Mouse (Mus musculus) layer of hippocampus, postnatal 10 days (tissue): ENCODE data around the gene Lipe. TPM values are rescaled to one million over a fixed set of nuclear protein-coding genes. Genes with fewer than 3 reads are reported as not detected.

Source experiments
- DNase-seq, 2 experiments: peaks; one replicate each; pipeline ENCODE4 v3.0.0; 2021; ENCODE audit warnings: low spot score in 2 of 2
- total RNA-seq, 2 experiments: library from RNA; stranded (reverse); gene quantifications; 2 replicates each; pipeline ENCODE4 v1.2.3; 2021

Gene Lipe
- total RNA-seq, 2 experiments from 2014 or later: 5.5 to 6.8 TPM

DNA sequence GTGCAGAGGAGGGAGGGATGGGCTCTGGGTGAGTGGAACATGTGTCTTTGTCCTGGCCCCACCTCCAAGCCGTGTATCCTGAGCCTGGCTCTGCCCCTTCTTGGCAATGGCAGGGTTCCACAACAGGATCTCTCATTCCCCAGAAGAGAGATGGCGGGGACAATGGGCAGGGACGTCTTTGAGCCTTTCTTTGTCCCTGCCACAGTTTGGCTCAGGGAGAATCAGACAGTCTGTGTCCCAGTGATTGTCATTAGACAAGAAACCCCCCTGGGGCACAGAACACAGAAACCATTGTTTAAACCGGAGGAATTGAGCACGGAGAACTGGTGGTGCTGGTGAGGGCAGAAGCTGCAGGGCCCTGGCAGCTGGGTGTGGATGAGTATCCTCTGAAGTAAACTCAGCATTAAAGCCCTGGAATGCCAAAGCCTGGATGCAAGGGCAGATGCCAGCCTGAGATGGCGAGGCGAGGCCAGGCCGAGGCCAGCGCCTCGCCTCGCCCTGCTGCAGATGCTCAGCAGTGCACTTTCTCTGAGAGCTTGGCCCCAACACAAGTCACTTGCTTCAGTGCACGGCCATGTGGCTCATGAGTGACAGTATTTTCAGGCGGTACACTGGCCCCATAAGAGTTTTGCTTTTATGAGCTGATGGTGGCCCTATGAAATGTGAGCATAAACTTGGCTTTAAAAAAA lies 32.4 kb downstream of the Lipe start:
- no peak for DNase-seq

DNA sequence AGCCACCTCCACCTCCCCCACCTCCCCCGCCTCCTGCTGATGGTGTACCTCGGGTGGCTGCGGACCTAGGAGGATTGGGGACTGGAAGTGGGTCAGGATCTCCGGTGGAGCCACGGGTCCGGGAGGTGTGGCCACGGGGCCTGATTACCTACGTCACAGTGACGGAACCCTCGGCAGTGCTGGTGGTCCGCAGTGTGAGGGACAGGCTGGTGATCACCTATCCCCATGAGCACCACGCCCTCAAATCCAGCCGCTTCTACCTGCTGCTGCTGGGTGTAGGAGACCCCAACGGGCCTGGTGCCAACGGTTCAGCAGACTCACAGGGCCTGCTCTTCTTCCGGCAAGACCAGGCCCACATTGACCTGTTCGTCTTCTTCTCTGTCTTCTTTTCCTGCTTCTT lies 34.9 kb downstream of the Lipe start:
- DNase-seq: no peak

DNA sequence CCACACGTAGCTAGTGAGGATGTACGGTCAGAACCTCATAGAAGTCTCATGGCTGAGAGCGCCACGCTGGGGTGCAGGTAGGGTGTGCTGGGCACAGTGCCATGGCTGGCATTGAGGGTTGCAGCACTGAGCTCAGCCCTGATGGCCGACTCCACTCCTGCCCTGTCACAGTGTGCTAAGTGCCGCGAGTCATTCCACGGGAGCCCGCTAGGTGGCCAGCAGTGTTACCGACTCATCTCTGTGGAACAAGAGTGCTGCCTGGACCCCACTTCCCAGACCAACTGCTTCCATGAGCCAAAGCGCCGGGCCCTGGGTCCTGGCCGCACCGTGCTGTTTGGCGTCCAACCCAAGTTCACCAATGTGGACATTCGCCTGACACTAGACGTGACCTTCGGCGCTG lies 35.4 kb downstream of the Lipe start:
- no peak for DNase-seq

DNA sequence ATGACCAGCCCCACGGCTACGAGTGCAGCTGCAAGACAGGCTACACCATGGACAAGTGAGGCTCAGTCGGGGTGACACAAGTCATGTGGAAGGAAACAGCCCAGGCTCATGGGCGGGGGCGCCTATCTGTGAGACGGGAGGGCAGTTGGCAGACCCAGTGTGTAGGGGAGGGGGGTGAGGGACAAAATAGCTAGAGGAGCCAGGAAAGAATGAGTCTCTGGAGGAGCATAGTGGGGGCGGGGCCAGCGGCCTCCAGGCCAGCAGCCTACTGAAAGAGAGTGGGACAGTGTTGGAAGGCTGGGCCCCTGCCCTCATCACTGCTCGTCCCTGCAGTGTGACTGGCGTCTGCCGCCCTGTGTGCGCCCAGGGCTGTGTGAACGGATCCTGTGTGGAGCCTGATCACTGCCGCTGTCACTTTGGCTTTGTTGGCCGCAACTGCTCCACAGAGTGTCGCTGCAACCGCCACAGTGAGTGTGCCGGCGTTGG lies 39.7 kb downstream of the Lipe start:
- DNase-seq: peak in 1 of 2 experiments; percentile 25

DNA sequence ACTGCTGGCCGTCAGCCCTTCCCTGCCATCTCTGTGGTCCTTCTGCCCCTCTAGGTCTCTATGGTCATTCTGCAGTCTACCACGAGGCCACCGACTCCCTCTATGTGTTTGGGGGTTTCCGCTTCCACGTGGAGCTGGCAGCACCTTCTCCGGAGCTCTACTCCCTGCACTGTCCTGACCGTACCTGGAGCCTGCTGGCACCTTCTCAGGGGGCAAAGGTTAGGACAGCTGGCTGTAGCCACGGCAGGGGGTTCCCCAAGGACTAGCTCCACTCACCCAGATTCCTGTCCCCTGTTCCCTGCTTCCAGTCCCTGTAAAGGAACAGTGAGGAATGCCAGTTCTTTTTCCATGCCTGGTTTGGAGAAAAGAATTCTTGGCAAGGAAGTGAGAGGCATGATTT lies 49.6 kb downstream of the Lipe start:
- DNase-seq: no peak

DNA sequence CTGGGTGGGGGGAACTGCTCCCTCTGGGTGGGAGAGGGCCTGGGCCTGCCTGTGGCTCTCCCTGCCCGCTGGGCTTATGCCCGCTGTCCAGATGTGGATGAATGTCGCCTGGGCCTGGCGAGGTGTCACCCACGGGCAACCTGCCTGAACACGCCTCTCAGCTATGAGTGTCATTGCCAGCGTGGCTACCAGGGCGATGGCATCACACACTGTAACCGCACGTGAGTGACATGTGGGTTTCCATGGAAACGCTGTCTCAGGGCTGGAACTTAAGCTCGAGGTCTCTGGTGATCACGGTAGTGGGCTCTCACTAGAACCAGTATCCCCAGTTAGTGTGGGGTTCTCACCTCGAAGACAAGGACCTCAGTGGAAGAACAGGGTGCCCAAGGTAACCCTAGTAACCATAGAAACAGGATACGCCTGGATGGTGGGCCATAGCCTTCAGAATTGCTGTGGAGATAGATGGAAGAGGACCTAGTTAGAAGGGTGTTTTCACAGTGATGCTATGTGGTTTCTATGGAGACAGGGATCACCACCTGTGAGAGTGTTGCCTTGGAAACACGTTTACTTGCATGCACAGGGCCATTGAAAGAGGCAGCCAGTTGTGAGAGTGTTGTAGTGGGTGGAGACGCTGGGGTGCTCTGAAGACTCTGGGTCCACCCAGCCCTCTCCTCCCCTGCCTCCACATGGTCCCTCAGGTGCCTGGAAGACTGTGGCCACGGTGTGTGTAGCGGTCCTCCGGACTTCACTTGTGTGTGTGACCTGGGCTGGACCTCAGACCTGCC lies 57.3 kb downstream of the Lipe start:
- DNase-seq: peak; percentile 42 to 48

DNA sequence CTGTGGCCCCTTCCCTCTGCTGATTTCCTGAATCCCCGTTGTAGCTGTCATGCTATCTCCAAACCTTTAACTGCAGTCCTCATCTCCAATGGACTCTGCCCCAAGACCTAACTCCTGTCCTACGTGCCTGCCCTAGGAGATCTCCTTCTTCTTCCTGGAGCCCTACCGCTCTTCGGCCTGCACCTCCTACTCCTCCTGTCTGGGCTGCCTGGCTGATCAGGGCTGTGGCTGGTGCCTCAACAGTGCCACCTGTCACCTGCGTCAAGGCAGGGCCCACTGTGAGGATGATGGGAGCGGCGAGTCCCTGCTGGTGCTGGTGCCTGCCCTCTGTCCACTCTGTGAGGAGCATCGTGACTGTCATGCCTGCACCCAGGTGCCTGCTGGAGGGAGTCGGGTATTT lies 59.2 kb downstream of the Lipe start:
- no peak for DNase-seq

DNA sequence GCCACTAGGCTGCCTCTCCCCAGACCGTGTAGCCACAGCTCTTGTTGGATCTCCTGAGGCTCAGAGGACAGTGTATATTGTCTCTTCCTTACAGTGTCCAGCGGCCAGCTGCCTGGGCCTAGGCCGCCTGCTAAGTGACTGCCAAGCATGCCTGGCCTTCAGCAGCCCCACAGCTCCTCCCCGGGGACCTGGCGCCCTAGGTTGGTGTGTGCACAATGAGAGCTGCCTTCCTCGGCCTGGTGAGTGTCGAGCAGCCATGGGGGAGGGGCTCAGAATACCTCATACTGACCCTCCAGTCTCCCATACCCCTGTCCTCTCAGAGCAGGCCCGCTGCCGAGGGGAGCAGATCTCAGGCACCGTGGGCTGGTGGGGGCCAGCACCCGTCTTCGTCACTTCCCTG lies 64.0 kb downstream of the Lipe start:
- no peak for DNase-seq

DNA sequence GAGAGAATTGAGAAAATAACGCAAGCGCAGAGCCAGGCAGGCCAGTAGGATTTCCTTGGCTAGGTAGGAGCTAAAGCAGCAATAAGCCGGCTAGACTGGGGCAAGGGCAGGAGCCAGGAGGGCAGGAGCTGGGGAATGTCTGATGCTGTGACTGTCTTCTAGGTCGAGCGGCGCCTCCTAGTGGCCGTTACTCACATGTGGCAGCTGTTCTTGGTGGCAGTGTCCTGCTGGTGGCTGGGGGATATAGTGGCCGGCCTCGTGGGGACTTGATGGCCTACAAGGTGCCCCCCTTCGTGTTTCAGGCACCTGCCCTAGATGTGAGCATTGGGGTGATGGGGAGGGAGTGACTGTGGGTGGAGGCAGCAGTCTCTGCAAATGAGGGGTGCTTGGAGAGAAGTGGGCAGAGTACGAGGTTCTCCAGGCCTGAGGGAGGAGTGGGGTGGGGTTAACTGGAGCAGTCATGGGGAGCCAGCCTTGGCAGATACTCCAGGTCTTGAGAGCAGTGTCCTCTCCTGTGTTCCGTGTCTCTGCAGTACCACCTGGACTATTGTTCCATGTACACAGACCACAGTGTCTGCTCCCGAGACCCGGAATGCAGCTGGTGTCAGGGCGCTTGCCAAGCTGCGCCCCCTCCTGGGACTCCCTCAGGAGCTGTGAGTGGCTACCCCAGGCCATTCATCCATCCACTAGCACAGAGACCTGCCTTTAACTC lies 64.8 kb downstream of the Lipe start:
- peak; percentile 74 to 75 for DNase-seq

Other genes starting within 250 kb of the Lipe start
- gene Pou2f2, start 219.0 kb downstream of the Lipe start, total RNA-seq: 10 to 100 TPM; 10.1 to 11.3 TPM
- gene Dedd2, start 178.1 kb downstream of the Lipe start, total RNA-seq: 10 to 100 TPM; 22.2 to 26.3 TPM
- gene Zfp526, start 177.3 kb downstream of the Lipe start, total RNA-seq: 1 to 10 TPM; 7.2 to 8.4 TPM
- gene Gsk3a, start 160.9 kb downstream of the Lipe start, total RNA-seq: 100 to 1,000 TPM; 162 to 187 TPM
- gene Erf, start 147.9 kb downstream of the Lipe start, total RNA-seq: 10 to 100 TPM; 38.1 to 39.5 TPM
- 100 to 1,000 TPM; 234 to 267 TPM for gene Cic, start 131.0 kb downstream of the Lipe start, total RNA-seq
- gene Pafah1b3, start 100.7 kb downstream of the Lipe start, total RNA-seq: 10 to 100 TPM; 63.0 to 67.6 TPM
- gene Prr19, start 97.3 kb downstream of the Lipe start, total RNA-seq: under 1 TPM; 0.27 to 0.30 TPM
- gene Tmem145, start 92.6 kb downstream of the Lipe start, total RNA-seq: 10 to 100 TPM; 66.4 to 70.3 TPM
- 10 to 100 TPM; 79.7 to 87.1 TPM for gene Megf8, start 81.5 kb downstream of the Lipe start, total RNA-seq
- not detected for gene Cnfn, start 29.0 kb downstream of the Lipe start, total RNA-seq
- gene Cxcl17, start 14.2 kb upstream of the Lipe start, total RNA-seq: not detected
- 1 to 10 TPM; 2.1 to 2.4 TPM for gene Ceacam1, start 78.9 kb upstream of the Lipe start, total RNA-seq
- gene Ceacam2, start 141.1 kb upstream of the Lipe start, total RNA-seq: under 1 TPM; 0.11 to 0.23 TPM
- gene Erich4, start 217.2 kb upstream of the Lipe start, total RNA-seq: not detected
- 10 to 100 TPM; 27.3 to 29.8 TPM for gene Dmac2, start 220.7 kb upstream of the Lipe start, total RNA-seq
- 1 to 10 TPM; 2.8 to 3.1 TPM for gene B3gnt8, start 227.9 kb upstream of the Lipe start, total RNA-seq